Mouse (Mus musculus): Measurements from ENCODE around the gene Zmpste24. TPM values are rescaled to one million over a fixed set of nuclear protein-coding genes. Genes with fewer than 3 reads are reported as not detected.

The Zmpste24 gene
- total RNA-seq, 2 experiments from 2014 or later, result 24.7 to 25.6 TPM

DNA sequence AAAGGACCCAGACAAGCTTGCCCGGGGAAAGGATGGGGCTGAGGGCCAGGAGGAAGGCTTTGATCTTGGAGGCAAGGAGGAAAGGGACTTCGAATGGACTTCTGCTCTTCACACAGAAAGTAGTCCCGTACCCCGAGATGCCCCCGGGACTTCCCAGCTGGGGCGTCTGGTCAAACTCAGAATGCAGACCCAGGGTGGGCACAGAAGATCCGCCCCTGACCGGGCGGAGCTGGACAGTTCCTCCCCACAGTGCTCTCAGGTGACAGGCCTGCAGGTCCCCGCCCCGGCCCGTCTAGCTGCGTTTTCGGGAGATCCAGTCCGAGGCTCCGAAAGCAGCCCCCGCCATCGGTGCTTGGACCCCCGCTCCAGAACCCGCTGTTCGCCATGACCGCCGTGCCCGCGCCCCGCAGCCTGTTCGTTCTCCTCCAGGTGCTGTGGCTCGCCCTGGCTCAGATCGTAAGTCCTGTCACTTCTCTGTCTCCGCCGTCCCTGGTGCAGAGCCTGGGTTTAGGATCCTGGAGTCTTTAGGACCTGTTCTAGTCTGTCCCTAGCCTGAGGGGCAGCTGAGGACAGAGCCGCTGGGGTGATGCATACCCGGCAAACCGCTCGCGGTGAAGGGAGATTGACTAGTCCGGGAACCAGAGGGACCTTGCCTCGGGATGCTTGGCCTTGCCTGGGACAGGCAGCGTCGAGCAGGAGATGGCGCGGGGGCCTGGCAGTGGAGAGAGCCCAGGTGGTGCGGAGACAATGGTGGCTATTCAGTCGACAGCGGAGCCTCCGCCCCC, 58.5 kb downstream of the Zmpste24 start, which contains the start of gene Col9a2:
TSS of gene Col9a2 (plus strand) at position 55 of the 785 bp plus-strand sequence.
- peak in 1 of 2 experiments; percentile 10 for DNase-seq (ENCODE audit: low spot score in 2 of 2)

GRCm38 (mm10) chr4:121033006-121033405, 65.0 kb downstream of the Zmpste24 start:
- no peak for DNase-seq (ENCODE audit: low spot score in 2 of 2)

DNA sequence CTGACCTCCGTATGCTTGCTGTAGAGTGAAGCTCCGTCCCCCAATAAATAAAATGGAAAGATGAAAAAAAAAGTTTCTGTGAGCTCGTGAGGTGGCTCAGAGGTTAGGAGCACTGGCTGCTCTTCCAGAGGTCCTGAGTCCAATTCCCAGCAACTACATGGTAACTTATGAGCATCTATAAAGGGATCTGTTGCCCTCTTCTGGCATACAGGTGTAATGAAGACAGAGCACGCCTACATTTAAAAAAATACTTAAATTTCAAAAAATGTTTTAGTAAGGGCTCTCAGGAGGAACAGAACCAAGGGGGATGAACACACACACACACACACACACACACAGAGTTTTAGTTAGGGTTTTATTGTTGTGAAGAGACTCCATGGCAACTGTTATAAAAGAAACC, 66.6 kb downstream of the Zmpste24 start:
- no peak for DNase-seq (ENCODE audit: low spot score in 2 of 2)

DNA sequence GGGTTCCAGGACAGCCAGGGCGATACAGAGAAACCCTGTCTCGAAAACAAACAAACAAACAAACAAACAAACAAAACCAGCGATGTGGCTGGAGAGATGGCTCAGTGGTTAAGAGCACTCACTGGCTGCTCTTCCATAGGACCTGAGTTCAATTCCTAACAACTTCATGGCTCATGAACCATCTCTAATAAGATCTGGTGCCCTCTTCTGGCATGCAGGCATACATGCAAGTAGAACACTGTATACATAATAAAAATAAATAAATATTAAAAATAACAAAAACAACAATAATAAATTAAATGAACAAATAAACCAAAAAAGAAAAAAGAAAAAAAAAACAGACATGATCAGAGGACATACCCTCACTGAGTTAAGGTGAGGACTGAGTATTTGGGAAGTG, 68.4 kb downstream of the Zmpste24 start:
- no peak for DNase-seq (ENCODE audit: low spot score in 2 of 2)

DNA sequence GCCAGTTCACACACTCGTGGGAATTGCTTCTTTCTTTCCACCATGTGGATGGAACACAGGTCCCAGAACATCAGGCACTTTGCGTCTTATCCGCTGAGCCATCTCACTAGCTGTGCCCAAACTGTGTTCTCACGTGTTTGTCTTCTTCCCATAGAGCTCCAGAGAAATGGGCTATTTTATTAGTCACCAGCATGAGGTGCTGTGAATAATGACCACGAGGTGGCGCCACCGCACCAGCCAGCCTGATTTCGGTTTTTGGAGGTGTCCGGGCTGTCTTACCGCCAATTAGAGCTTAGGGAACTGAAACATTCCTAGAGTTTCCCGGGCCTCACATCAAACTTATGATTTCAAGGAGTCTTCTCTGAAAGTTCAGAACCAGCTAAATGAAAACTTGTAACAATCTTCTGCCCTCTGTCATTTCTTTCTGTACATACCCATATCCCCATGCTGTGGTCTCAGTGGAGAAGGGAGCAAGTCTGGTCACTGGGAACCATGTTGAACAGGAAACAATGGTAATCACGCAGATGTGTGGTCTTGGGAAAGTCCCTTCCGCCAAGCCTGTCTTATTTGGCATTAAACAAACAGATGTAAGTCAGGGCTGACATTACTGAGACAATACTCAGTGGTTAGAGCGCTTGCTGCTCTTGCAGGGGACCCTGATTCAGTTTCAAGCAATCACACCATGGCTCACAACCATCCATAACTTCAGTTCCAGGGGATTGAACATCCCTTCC, 69.2 kb downstream of the Zmpste24 start:
- peak; percentile 55 to 69 for DNase-seq (ENCODE audit: low spot score in 2 of 2)

- no peak for DNase-seq (ENCODE audit: low spot score in 2 of 2)
Observed at GRCm38 (mm10) chr4:121028146-121028545, 69.9 kb downstream of the Zmpste24 start.

DNA sequence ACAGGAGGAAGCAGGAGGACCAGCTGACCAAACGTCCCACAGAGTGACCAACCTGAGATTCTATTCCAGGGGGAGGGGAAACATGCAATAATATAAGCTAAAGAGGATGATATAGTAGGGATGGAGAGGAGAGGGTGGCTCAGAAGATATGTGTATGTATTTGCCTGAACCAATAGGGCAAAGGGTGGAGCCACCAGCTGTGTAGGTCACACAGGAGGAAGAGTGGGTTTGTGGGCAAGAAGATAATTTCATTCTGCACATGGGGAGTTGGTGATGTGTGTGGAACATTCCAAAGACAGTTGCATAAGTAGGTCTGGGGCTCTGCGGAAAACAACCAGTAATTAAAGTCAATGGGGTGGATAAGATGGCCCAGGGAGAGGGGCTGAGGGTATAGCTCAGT, 72.4 kb downstream of the Zmpste24 start:
- no peak for DNase-seq (ENCODE audit: low spot score in 2 of 2)

- DNase-seq (ENCODE audit: low spot score in 2 of 2), result no peak
Observed at GRCm38 (mm10) chr4:121023941-121024340, 74.1 kb downstream of the Zmpste24 start.

DNA sequence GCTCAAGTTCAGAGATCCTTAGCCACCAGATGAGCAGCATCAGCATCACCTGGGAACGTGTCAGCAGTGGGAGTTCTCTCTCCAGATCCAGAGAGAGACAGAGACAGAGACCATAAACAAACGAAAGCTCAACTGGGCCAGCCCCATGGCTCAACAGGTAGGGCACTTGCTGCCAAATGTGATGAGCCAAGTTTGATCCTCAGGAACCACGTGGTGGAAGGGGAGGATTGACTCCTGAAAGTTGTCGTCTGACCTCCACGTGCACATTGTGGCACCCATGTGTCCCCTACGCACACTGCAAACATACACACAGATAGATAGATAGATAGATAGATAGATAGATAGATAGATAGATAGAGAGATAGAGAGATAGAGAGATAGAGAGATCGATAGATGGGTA, 74.6 kb downstream of the Zmpste24 start:
- no peak for DNase-seq (ENCODE audit: low spot score in 2 of 2)

- no peak for DNase-seq (ENCODE audit: low spot score in 2 of 2)
Observed at GRCm38 (mm10) chr4:121021911-121022310, 76.1 kb downstream of the Zmpste24 start.

DNA sequence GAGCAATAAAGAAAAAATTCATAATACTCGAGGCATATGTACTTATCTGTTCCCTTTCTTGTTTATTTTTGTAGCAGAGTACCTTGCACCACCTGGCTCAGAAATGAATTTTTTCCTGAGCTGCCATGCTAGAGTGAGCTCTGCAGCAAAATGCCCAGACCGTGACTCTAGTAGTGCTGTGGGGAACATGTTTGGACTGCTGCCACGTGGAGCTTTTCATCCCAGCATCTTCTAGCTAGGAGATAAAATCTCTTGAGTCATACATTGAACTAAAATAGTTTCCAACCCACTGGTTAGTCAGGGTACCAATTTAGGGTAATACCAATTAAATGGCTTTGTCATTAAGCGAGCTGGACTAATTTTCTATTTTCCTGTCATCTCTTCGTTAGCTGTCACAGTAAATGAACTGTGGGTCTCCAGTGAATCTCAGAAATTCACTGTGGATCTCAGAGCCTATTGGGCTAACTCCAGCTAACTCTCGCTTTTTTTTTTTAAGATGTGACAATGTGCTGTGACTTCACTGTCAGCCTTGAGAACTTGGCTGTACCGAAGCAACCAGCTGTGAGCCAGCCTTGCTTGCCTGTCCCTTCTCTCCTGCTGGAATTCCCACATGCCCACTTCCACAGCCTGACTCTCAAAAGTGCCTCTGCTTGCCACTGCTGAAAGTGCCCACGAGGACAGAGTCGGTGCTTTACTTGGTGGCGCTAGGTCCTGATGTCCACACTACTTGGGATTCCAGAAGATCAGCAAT, 77.8 kb downstream of the Zmpste24 start:
- DNase-seq (ENCODE audit: low spot score in 2 of 2), result no peak

GRCm38 (mm10) chr4:121018250-121018649, 79.8 kb downstream of the Zmpste24 start:
- no peak for DNase-seq (ENCODE audit: low spot score in 2 of 2)

GRCm38 (mm10) chr4:121016928-121017657, 80.9 kb downstream of the Zmpste24 start, which contains the start of gene Smap2:
TSS of gene Smap2 (minus strand) at chr4:121017247.
- DNase-seq (ENCODE audit: low spot score in 2 of 2), result peak; percentile 98 to 99

DNA sequence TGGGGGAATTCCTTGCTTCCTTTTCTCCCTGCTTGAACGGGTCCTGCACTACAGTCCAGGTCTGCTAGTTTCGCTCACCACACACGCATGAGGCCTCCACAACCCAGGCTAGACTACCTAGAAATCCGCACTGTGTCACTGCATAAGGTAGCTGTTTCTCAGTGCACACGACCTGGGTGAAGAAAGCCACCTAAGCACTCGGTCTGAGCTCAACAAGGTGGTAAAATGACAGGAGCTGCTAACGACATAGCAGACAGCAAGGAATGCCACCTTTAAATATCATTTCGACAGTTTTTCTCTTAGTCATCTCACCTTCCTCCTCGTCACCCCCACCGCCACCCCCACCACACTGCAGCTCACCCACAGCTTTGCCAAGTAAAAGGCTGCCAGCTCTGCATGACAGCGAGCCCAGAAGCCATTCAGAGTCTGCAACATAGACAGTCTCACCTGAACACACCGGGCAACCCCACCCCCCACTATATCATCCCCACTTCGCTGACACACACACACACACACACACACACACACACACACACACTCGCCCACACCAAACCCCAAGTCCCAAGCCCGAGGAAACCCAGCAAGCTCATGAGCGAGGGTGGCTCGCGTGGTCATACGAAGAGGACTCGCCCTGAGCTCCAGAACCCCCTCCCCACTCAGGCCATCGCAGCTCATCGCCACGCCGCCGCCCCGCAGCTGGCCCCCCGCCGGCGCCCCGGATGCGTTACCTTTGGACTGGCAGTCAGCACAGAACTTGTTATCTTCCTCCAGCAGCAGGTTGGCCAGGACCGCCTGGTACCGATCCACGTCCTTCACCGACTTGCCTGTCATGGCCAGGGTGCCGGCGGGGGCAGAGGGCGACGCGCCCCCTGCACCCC, 81.8 kb downstream of the Zmpste24 start:
- DNase-seq (ENCODE audit: low spot score in 2 of 2), result peak; percentile 42 to 45

GRCm38 (mm10) chr4:121015268-121015659, 82.8 kb downstream of the Zmpste24 start:
- DNase-seq (ENCODE audit: low spot score in 2 of 2), result no peak

- DNase-seq (ENCODE audit: low spot score in 2 of 2), result no peak
Observed at GRCm38 (mm10) chr4:121014594-121015267, 83.3 kb downstream of the Zmpste24 start.

DNA sequence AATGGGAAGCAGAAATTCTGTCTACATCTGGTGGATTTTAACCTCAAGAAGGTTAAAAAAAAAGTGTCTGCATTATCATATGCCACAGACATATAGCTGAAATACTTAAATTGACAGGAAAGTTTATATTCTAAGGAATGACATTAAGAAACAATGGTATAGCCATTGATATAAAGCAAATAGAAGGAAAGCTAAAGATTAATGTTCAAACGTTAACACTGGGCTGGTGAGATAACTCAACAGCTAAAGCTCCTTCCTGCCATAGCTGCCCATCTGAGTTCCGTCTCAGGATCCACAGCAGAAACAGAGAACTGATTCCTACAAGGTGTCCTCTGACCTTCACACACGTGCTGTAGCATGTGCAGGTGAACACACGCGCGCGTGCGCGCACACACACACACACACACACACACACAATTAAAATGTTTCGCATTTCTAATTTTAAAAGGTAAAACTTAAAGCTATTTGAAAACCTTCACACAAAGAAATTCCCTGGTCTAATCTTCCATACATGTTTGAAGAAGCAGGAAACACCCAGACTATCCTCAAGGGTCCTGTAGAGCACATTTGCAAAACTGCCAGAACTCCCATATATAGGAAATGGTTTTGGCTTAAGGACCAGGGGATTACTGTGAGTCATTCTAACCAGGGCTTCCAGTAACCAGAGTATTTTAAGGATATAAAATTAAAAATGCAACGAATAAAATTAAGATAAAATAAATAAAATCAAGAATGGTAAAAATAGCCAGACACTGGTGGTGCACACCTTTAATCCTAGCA, 87.1 kb downstream of the Zmpste24 start:
- DNase-seq (ENCODE audit: low spot score in 2 of 2), result no peak

Data from layer of hippocampus, postnatal 14 days (tissue).